Mouse (Mus musculus) layer of hippocampus, postnatal 25 days (tissue): ENCODE results near the gene Sertad1. TPM values are rescaled to one million over a fixed set of nuclear protein-coding genes. Genes with fewer than 3 reads are reported as not detected.
"Not testable (repeated sequence)": the region's sequence is repeated elsewhere in the genome, so short reads cannot be mapped to it uniquely, and the experiment has no call there.

Source experiments
- DNase-seq, 2 experiments: peaks; one replicate each; pipeline ENCODE4 v3.0.0; 2022; ENCODE audit warnings: mixed read lengths in 2 of 2, low spot score in 1 of 2; ENCODE audit errors: extremely low spot score in 1 of 2
- total RNA-seq, 2 experiments: library from RNA; stranded (reverse); gene quantifications; 2 replicates each; pipeline ENCODE4 v1.2.3; 2021

The Sertad1 gene
- total RNA-seq, 2 experiments from 2014 or later = 7.0 to 7.3 TPM

DNA sequence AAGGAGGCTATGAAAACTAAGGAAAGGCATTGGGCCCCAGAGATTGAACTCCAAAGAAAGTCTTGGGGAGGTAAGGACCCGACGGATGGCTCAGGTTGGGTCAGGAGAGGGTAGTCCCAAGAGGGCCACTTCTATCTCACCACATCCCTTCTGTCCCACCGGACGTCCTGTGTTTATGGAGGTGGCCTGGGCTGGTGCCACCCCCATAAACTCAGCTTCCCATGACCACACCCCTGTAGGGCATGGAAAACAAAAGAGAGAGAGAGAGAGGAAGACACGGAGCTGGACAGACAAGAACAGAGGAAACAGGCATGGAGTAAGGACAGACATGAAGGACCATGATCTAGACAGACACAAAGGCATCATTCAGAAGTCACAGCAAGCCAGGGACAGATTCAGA, 6.7 kb downstream of the Sertad1 start:
- no peak for DNase-seq

- not testable (repeated sequence) for DNase-seq
These were observed 8.1 kb downstream of the Sertad1 start for GRCm38 (mm10) chr7:27494659-27495367.

DNA sequence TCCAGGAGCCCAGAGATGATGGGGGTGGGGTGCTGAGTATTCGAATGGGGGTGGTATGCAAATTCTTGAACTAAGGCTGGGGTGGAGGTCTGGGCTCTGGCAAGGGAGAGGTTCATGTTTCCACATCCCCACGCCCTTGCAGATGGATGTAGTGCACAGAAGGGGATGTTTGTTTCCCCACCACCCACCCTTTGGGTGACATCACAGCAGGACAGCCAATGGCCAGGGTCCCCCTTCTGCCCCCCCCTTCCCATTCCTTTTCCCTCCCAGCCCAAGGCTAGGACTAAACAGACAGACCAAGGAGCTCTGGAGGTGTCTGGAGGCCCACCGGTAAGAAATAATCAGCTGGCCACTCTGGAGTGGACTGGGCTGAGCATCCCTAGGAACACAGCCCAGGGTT, 12.3 kb downstream of the Sertad1 start, which contains the start of gene Prx:
Gene Prx, plus strand, starts transcription at position 289 of the 400 bp plus-strand sequence.
- no peak for DNase-seq

DNA sequence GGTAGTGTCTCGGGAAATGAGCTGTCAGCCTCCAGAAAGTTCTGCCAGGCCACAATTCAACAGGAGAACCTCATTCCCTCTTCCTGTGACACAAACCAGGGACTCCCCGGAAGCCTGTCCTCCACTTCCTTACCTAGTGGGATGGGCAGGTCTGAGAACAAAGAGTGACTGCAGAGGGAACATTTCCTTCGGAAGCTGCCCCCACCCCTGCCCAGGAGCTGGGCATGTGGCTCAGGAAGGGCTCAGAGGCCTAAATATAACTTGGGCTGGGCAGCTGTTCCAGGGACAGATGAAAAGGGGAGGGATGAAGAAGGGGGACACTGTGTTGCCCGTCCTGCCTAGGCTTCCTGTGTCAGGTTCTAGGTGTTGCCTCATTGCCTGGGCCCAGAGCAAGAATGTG, 14.9 kb downstream of the Sertad1 start:
- DNase-seq = no peak

GRCm38 (mm10) chr7:27506765-27507370, 20.2 kb downstream of the Sertad1 start:
- DNase-seq = no peak

DNA sequence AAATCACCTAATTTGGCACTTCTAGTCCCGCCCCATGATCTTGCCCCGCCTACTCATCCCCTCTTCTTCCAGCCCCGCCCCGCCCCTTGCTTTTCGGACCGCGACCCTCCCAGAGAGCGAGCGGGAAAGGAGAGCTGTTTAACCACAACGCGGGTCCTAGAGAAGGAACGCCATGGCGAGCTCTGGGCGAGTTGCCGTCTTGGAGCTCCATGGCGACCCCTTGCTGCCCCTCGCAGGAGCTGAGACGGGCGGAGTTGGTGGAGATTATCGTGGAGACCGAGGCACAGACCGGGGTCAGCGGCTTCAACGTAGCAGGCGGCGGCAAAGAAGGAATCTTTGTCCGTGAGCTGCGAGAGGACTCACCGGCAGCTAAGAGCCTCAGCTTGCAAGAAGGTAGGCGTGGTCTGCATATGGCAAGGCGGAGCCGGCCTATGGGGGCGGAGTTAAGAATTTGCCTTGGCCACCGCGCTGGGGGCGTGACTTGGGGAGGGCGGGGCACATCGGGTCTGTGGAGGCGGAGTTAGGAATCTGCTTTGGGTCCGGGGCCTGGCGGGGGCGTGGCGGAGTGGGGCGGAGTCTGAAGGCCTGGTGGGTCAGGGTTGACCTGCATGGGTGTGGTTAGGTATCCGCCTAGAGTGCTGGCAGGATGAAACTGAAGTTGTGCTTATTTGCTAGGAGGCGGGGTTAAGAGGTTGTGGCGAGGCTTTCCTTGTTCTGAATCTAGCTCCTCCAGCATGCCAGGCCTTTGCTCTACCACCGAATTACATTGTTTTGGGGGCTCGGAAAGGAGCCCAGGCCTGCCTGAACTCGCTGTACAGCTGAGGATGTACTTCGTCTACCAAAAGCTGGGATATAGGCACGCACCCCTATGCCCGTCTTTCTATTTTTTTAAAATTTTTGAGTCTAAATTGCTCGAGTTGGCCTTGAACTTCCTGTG, 21.3 kb downstream of the Sertad1 start:
- peak; percentile 70 to 71 for DNase-seq

DNA sequence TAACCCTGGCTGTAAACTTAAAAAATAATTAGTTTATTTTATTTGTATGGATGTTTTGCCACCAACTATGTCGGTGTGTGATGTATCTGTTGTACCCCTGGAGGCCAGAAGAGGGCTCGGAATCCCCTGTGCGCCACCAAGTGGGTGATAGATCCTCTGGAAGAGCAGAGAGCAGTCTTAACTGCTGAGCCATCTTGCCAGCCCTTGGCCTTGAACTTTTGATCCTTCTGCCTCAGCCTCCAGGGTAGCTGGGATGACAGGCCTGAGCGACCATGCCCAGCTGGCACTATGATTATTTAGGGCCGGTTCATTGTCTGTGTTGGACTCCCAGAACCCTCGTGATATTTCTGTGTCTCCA, 21.9 kb downstream of the Sertad1 start:
- no peak for DNase-seq

DNA sequence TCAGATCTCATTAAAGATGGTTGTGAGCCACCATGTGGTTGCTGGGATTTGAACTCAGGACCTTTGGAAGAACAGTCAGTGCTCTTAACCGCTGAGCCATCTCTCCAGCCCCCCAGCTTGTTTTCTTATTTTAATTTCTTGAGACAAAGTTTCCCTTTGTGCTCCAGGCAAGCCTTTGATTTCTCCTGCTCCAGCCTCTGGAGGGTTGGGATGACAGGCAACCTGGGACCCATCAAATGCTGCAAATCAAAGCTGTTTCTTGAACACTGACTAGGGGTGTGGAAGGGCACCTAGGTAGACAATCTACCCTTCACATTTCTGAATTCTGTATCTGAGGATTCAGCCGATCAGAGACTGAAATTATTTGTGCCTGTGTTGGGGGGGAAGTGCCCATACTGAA, 24.1 kb downstream of the Sertad1 start:
- no peak for DNase-seq

DNA sequence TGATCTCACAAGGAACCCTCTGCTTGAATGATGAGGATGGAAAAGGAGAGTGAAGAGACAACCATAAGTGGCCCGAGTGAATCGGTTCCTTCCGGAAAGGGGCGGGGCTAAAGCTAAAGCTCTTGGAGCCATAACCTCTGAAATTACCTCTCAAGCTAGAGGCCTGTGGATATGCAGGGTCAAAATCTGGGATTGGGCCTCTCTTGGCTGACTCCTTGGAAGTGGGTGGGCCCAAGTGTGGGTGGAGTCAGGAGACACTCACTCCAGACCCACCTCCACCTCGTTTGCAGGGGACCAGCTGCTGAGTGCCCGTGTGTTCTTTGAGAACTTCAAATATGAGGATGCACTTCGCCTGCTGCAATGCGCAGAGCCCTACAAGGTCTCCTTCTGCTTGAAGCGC, 28.3 kb downstream of the Sertad1 start:
- DNase-seq = no peak

- no peak for DNase-seq
These were observed 31.6 kb downstream of the Sertad1 start for GRCm38 (mm10) chr7:27518314-27518713.

DNA sequence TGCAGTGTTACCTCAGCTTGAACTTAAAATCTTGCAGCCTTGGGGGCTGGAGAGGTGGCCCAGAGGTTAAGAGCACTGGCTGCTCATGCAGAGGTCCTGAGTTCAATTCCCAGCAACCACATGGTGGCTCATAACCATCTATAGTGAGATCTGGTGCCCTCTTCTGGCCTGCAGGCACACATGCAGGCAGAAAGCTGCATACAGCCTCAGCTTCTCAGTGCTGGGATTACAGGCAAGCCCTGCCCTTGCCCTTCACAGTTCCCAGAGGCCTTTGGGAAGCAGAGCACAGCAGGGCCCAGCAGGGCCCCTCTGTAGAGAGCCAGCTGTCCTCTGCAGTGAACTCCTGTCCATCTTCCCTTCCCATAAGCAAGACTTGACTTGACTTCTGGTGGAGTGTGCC, 33.4 kb downstream of the Sertad1 start:
- DNase-seq = no peak

GRCm38 (mm10) chr7:27520599-27520998, 33.9 kb downstream of the Sertad1 start:
- DNase-seq = no peak

- no peak for DNase-seq
These were observed 36.3 kb downstream of the Sertad1 start, which contains the start of gene Hipk4 for GRCm38 (mm10) chr7:27522967-27523366. TSS of gene Hipk4 (plus strand) at chr7:27523267.

DNA sequence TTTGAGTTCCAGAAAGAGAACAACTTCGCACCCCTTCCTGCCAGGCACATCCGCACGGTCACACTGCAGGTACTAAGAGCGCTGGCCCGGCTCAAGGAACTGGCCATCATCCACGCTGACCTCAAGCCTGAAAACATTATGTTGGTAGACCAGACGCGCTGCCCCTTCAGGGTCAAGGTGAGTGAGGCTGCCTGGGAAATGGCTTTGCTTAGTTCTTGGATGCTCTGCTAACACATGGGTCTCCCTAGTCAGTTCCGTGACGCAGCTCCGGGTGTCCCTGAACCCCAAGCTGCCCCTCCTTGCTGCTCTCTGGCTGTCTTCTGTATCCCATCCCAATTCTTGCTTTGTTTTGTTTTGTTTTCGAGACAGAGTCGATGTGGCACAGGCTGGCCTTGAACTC, 37.1 kb downstream of the Sertad1 start:
- no peak for DNase-seq

DNA sequence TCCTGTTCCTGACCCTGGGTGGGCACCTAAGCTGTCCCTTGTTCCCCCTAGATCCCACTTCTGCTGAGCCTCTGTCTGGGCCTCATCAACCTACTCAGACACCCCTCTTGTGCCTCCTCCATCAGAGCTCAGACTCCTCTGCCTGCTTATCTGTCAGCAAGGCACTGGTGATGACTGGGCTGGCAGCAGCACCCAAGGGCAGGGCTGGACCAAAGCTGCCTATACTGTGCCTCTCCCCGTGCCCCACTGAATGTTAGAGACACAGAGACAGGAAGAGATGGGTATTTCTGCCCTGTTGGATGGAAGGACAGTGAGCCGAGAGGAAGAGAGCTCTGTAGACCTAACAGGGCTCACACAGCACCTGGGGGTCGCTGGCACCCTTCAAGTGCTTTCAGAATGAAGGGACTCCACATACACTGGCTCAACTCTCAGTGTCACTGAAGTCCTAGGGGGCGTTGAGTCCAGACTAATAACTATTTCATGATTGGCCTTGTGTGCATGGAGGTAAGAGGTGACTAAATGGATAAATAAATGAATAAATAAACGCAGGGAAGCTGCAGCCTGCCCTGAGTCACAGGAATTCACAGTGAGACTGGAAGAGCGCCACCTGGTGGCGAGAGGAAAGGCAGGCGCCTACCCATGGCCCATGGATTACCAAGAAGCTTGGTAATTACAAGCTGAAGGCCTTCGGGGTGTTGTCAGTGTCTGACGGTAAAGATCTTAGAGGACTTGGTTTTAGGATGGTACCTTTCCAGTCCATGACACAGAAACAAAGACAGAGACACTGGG, 39.5 kb downstream of the Sertad1 start:
- peak; percentile 80 to 83 for DNase-seq

DNA sequence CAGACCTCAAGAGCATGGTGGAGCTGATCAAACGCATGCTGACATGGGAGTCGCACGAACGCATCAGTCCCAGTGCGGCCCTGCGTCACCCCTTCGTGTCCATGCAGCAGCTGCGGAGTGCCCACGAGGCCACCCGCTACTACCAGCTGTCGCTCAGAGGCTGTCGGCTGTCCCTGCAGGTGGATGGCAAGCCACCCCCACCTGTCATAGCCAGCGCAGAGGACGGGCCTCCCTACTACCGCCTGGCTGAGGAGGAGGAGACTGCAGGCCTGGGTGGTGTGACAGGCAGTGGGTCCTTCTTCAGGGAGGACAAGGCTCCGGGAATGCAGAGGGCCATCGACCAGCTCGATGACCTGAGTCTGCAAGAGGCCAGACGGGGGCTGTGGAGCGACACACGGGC, 42.4 kb downstream of the Sertad1 start:
- no peak for DNase-seq

DNA sequence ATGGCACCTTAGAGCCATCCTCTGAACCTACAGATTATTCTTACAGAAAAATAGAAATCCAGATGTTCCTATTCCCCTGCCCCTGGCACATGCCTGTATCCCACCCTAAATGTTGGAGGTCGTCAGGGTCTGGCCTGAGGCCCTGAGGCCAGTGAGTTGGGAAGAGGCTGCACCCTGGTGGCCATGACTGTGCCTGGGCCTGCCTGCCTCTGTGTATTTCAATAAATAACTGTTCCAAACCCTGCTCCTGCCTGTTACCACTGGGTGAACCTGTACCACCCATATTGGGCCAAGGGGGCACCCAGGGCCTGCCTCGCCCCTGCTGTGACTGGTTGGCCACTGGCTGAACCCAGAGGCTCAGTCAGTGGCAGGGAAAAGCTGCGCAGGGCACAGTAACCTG, 44.2 kb downstream of the Sertad1 start:
- DNase-seq = no peak

DNA sequence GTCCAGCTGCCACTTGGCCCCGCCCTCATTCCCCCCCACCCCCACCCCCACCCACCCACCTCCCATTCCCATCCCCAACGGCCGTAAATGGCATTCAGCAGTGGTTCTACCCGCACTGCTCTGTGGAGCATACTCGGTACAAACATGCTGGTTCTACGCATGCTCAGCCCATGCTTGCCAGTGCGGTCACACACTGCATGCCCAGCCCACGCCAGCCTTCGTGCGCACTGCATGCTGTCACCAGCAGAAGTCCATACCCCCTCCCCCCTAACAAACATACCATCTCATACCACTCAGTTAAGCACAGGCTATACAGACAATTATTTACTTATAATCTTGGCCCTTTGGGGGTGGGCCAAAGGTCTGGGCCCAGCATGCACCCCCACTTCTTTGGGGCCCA, 45.0 kb downstream of the Sertad1 start:
- DNase-seq = no peak

DNA sequence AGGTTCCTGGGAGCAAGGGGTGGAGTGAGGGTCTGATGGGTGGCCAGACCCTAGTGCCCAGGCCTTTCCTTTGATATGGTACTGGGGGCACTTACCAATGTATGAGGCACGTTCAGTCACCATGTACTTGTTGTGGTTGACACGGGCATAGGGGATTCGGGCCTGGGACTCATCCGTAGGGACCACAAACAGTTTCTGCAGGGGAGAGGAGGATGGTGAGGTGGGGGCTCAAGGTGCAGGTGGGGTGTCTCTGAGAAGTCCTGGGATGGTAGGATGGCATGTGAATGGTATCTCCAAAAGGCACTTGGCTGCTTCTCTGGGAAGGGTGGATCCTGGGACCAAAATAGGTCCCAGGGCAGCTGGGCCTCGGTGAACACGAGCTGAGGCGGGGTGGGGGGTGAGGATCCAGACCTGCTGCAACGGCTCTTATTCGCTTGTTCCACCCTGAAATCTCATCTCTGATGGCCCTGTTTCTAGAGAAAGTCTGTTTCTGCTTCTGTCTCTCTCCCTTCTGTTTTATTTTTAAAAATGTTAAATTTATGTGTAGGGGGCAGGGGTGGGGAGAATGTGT, 45.9 kb downstream of the Sertad1 start:
- no peak for DNase-seq

- no peak for DNase-seq
These were observed 48.7 kb downstream of the Sertad1 start for GRCm38 (mm10) chr7:27535386-27535785.
